Mouse (Mus musculus): ENCODE results near the gene Ugp2. TPM values are rescaled to one million over a fixed set of nuclear protein-coding genes. Genes with fewer than 3 reads are reported as not detected.
"Not testable (repeated sequence)": the region's sequence is repeated elsewhere in the genome, so short reads cannot be mapped to it uniquely, and the experiment has no call there.

Ugp2 gene
- total RNA-seq, 2 experiments from 2014 or later = 187 to 190 TPM

DNA sequence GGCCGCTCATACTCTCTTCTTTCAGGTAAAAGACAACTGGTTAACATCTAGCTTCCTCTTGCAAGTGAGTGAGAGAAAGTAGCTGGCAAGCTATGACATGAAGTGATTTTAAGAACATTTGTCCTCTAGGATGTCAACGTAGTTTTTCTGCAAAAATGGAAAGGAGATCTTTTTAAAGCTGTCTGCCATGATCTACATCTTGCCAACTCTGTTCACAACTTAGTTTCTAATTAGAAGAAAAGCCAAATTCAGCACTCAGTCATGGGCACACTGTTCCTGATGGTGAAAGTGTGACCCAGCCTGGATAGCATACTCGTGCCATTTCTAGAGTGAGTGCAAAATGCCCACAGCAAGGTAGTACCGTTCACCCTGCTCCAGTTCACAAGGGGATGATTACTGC, 31.9 kb downstream of the Ugp2 start:
- no peak for DNase-seq
- intact Hi-C loops (cut with DNase I) = no loop called here

DNA sequence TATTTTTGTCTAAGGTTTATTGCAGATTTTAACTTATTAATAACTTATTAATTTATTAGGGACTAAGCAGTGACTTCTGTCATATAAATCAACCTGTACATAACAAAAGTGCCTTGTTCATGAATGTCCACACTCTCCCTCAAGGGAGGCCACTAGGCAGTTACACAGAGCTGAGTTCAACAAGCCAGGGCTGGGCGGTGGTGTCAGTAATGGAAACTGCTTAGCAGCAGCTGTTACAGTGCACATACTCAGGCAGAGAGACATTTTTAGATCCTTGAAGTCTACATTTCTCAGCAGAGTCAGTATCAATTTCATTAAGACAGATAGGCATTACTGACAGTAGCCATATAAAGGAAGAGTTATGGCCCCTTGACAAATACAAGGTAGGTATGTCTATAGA, 33.1 kb downstream of the Ugp2 start:
- intact Hi-C loops (cut with DNase I) = no loop called here
- DNase-seq = no peak

DNA sequence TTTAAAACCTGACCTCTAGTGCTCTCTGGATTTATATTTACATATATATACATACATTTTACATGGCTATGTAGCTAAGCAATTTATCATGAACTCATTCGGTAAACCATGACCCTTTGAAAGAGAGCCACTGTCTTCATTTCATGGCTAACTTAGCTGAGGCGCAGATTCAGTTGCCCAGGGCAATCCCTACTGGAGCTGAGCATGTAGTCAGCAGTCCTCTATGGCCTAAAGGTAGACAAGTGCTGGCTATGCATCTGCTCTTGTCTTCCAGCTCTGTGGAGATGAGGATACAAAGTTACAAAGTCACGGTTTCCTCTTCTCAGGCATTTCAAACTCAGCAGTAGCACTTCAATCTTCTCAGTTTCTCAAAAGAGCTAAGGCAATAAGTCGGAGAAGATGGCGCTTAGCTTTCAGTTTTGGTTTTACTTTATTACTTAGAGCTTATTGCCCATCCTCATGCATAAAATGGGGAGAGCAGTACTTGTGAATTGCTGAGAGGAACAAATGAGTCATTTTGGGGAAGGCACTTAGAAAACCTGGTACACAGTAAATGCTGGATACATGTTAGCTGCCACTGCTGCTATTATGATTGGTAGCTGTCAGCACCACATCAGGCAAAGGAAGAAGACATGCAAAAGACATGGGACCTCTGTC, 38.2 kb downstream of the Ugp2 start:
- intact Hi-C loops (cut with DNase I) = no loop called here
- DNase-seq = no peak

DNA sequence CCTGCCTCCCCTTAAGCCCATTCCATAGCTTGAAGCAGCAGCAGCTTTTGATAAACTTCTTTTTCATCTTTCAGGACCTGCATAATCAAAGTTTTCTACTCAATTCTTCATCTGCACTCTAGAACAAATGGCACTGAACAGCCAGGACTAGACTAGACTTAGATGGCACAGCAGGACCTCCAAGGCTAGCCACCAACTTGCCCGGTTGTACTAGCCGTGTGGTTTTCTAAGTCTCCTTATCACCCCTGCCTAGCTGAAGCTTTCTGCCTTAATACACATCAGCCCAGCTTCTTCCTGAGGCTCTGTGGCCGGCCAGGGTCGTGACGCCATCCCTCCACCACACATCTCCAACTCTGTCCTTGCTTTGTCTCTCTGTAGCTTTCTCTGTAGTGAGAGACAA, 42.9 kb downstream of the Ugp2 start:
- no peak for DNase-seq
- intact Hi-C loops (cut with DNase I) = loop anchor here (5.0 kb wide), 1 partner anchor 104 kb away; no protein-coding TSS in a partner anchor

DNA sequence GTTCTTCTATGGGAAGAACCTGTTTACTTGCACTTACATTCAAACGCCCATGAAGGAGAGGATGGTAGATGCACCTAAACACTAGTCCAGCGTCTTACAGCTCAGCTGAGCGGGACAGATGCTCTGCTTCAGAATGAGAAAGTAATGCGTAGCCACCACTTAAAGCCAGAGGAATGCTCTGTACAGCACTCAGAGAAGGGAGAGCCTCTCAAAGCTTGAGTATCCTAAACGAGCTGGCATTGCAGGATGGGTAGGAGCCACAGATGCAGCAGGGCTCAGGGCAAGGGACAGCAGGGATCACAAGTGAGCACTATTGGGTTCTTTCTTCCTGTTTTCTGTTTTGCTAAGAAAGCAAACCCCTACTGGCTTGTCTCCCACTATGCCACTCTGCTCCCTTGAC, 43.5 kb downstream of the Ugp2 start:
- intact Hi-C loops (cut with DNase I) = loop anchor here (5.0 kb wide), 1 partner anchor 105 kb away; no protein-coding TSS in a partner anchor
- DNase-seq = no peak

DNA sequence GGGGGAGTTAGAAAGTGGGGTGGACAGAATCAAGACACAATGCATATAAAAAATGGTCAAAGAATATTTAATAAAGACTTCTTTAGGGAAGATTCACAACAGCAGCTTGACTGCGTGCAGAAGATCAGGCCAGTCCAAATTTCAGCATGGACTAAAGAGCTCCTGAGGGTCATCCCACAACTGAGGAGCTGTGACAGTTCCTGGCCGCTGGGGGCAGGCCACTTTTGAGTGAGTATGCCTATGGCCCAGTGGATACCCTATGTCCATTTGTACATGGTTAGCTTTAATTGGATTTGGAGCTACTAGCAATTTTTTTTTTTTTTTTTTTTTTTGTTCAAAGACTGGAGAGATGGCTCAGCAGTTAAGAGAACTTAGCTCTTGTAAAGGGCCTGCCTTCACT, 44.2 kb downstream of the Ugp2 start:
- no peak for DNase-seq
- intact Hi-C loops (cut with DNase I) = loop anchor here (5.0 kb wide), 1 partner anchor 106 kb away; no protein-coding TSS in a partner anchor

DNA sequence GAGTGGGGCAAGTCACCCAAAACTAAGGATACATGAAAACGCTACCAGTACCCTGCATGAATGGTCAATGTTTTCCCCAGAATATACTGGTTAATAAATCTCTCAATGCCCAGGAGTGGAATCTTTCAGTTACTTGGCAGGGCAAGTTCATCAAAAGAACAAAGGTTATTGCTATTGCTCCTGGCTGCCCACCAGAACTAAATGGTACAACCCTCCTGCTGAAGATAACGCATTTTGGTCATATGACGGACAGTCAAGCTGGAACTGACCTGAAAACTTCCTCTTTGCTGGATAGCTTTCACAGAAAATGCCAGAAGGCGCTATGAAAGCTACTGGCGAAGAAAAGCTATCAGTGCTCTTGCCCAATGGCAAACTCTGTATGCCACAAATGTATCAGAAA, 45.2 kb downstream of the Ugp2 start:
- intact Hi-C loops (cut with DNase I) = loop anchor here (5.0 kb wide), 1 partner anchor 107 kb away; no protein-coding TSS in a partner anchor
- DNase-seq = no peak

DNA sequence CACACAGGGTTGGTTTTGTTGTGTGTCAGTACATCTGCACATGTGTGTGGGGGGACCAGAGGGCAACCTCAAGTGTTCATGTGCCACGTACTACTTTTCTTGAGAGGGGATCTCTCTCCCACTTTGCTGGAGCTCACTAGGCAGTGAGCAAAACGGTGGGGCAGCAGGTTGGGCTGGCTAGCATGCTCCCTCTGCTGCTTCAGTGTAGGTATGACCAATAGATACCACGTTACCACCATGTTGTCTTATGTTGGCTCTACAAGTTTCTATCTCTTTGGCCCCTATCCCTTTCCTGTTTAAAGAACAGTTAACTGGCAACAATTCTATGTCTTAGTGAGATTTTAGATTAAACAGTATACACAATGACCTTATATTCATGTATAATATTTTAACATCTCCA, 48.7 kb downstream of the Ugp2 start:
- no peak for DNase-seq
- intact Hi-C loops (cut with DNase I) = no loop called here

DNA sequence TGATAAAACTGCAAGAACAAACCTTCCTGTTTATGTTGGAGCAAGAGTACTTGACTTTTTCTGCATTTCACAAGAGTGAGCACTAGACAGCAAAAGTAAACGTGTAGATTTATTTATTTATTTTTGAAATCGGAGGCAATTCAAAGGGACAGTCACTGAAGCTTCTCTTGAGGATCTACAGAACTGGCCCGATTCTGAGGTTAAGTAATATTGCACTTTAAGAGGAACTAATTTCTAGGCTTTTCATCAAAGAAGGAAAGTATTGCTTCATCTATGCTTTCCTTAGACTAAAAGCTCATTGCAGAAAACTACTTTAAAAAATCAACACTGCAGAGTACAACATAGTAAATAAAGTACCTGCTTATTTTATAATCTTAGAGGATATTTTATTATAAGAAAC, 49.4 kb downstream of the Ugp2 start:
- no peak for DNase-seq

DNA sequence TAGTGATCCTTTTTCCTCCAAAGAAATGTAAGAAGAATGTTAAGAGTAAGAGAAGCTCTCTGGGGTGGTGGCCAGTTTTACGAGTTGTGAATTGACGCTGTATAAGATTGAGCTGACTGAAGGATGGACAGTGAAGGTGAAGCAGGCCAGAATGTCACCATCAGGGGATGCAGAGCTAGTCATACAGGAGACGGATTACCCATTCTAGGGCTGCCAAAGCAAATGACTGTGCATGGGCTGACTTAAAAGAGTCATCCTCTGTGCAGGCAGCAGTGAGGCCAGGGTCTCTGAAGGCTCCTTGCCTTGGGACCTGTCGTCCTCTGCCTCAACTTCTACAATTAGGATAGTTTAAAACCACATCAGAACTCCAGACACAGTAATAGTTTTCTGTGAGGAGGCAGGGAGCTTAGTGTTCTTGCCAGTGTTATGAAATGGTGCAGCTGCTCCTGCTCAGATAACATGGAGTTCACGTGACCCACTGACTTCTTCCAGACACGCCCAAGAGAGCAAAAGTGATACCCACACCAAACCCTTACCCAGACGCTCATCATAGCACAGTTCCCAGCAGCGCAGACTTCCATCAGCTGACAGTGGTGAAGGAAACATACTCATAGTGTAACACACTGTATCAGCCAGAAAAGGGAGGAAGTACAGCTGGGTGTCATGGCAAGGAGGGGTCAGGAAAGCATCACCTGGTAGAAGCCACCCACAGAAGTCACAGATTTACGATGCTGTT, 56.9 kb downstream of the Ugp2 start:
- intact Hi-C loops (cut with DNase I) = no loop called here
- peak; percentile 38 to 64 for DNase-seq

More for the DNA sequence above, 49.4 kb downstream of the Ugp2 start:
- intact Hi-C loops (cut with DNase I) = no loop called here

DNA sequence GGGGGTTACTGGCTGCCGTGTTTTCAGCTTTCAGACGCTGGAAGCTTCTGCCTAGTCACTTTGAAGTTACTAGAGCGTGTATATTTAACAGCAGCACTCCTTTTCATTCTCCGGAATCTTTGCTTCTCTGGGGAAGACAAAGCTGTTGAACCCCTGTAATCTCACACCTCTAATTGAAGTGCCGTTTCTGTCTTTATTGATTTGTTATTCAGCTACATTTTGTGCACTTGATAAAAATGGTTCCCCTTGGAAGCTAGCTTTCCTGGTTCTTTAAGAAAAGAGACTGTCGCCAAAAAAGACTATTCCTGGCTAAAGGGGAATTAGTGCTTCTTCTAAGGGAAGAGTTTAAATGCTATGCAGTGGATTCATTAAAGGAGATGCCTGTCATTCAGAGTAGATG, 61.5 kb downstream of the Ugp2 start:
- intact Hi-C loops (cut with DNase I) = loop anchor here (5.0 kb wide), 1 partner anchor 143 kb away; no protein-coding TSS in a partner anchor

DNA sequence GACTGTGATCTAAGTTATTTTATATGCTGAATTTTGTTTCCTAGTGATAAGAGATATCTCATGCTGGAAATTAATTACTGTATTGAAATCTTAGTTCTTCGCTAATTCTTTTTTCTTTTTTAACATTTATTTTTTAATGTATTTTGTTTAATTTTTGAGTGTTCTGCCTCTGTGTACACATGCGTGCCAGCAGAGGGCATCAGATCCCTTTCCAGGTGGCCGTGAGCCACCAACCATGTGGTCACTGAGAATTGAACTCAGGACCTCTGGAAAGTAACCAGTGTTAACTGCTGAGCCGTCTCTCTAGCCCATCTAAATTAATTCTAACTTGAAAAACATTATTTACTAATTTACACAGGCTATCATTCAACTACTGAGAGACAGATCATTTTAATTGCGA, 62.9 kb downstream of the Ugp2 start:
- intact Hi-C loops (cut with DNase I) = loop anchor here (5.0 kb wide), 1 partner anchor 144 kb away; no protein-coding TSS in a partner anchor
- peak in 1 of 2 experiments; percentile 38 for DNase-seq

More for the DNA sequence above, 61.5 kb downstream of the Ugp2 start:
- no peak for DNase-seq

DNA sequence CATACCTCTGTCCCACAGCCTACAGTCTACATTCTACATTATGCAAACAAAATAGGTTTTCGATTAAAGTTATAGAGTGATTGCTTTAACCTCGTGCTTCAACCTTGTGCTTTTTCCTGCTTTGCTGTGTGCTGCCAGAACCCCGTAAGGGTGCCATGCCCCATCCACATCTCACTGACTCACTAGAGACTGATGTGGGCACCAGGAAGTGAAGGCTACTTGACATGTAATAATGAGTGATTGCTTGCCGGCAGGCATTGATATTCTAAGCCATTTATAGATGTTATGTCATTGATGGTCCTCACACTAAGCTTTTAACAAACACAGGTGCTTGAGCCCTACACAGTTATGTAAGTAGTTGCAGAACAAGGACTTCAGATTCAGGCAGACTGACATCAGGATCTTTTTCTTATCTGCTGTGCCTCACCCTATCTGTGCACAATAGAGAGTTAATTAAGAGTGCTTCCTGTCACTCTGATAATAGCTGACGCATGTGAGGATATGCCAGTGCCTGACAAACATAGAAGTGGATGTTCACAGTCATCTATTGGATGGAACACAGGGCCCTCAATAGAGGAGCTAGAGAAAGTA, 63.8 kb downstream of the Ugp2 start:
- intact Hi-C loops (cut with DNase I) = loop anchor here (5.0 kb wide), 1 partner anchor 145 kb away; no protein-coding TSS in a partner anchor
- no peak for DNase-seq

DNA sequence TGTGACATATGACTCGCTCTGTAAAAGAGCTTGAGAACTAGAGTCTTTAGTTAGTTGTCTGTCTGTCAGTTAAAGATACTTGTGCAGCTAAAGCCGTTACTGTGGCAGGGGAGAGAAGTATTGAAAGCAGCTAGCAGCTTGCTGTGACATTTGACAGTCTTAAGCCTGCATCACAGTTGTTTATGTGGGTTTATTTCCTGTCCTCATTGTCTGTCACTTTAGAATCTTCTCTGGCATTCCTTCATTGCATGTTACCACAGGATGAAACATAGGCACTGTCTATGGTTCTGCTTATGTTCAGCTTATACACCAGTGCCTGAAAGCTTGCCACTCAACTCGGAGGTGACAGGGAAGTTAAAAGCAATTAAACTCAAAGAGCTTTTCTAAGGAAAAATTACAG, 67.4 kb downstream of the Ugp2 start:
- intact Hi-C loops (cut with DNase I) = no loop called here

DNA sequence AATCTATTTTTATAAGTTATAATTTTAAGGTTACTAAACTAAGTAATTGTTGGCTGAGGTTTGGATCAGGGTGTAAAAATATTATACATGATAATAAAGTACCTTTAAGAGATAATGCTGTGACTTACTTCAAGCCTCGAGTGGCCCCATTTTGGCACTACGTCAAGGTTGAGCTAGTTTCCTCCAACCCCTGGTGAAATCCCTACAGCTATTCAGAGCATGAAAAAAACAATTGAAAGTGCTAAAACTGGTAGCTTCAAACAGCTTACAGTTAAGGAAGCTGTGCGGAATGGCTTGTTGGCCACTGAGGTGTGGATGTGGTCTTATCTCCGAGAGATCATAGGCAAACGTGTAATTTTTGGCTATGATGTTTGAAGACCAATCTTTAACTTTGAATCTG, 75.5 kb downstream of the Ugp2 start:
- intact Hi-C loops (cut with DNase I) = no loop called here

More for the DNA sequence above, 67.4 kb downstream of the Ugp2 start:
- DNase-seq = no peak

DNA sequence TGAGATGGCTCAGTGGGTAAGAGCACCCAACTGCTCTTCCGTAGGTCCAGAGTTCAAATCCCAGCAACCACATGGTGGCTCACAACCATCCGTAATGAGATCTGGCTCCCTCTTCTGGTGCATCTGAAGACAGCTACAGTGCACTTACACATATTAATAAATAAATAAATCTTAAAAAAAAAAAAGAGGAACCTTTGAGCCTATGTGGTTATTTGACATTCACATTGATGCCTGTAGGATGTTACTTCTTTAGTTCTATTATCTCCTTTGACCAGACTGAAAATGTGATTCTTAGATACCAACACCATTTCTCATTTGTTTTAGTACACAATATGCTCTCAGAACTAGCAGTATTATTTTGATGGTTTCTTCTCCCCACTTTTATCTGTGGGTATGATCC, 82.8 kb downstream of the Ugp2 start:
- intact Hi-C loops (cut with DNase I); DNase-seq: not testable (repeated sequence)

More for the DNA sequence above, 75.5 kb downstream of the Ugp2 start:
- no peak for DNase-seq

DNA sequence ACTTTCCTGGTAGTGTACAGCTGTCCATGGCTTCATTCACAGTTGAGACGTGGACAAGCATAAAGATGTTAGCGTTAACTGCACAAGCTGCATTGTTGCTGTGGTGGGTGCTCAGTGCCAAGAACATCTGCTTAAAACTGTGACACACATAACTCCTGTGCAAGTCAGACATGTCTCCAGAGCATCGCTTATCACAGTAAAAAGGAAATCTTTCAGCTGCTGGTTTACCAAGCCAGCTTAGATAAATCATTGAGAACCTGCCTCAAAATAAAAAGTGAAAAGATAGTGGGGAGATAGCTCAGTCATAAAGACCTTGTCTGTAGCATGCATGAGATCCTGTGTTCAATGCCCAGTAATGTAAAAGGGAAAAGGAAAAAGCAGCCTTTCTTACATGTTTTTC, 84.6 kb downstream of the Ugp2 start:
- no peak for DNase-seq
- intact Hi-C loops (cut with DNase I) = no loop called here

DNA sequence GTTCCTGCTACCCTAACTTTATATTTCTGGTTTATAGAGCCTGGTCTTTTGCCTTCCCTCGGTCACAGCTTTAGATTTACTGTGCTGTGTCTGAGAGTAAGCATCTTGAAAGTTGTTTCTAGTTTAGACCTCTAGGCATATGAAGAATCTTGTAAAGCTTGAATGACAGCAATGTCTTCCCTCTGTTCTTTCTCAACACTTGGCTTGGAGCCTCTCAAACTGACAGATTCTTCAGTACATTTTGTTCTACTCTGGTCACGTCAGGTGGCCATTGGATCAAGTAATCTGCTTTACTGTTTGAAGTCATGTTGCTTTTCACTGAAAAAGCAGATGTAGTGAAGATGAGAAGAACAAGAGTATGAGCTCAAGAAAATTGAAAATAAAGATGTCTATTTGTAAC, 94.8 kb downstream of the Ugp2 start:
- no peak for DNase-seq
- intact Hi-C loops (cut with DNase I) = no loop called here

Measured in heart, postnatal 10 days (tissue).